Mouse (Mus musculus) embryonic fibroblast, embryonic 13.5 days (primary cell): ENCODE data around the gene Olfr403. TPM values are rescaled to one million over a fixed set of nuclear protein-coding genes. Genes with fewer than 3 reads are reported as not detected.
"Not testable (repeated sequence)": the region's sequence is repeated elsewhere in the genome, so short reads cannot be mapped to it uniquely, and the experiment has no call there.

ENCODE experiments used
- H3K27ac ChIP-seq: 2 replicates; pipeline ENCODE4 v1.5.1; 2012; ENCODE audit warnings: low read length, control low read depth, inconsistent platforms; ENCODE audit not compliant: insufficient read depth
- H3K4me1 ChIP-seq: 2 replicates; pipeline ENCODE4 v1.6.1; 2011; ENCODE audit warnings: low read length; ENCODE audit not compliant: control insufficient read depth, insufficient read depth
- H3K4me3 ChIP-seq: 2 replicates; pipeline ENCODE4 v1.5.1; 2011; ENCODE audit warnings: mild to moderate bottlenecking, control low read depth, low read length; ENCODE audit not compliant: insufficient read depth
- CTCF ChIP-seq: IDR thresholded peaks from 2 replicates; pipeline ENCODE4 v1.5.1; 2011; ENCODE audit warnings: mild to moderate bottlenecking, control low read depth, low read length, moderate library complexity, borderline replicate concordance; ENCODE audit not compliant: insufficient read depth
- POLR2A ChIP-seq: IDR thresholded peaks from 2 replicates; pipeline ENCODE4 v1.6.1; 2011; ENCODE audit warnings: low read depth, mild to moderate bottlenecking, control low read depth, low read length, moderate library complexity
- polyA plus RNA-seq: library from polyadenylated mRNA; stranded (reverse); fragments of >200 nt; gene quantifications from 2 replicates; pipeline ENCODE4 v1.2.4, GENCODE M21; 2011; ENCODE audit warnings: low read depth; ENCODE audit not compliant: missing spikeins, insufficient read length

The Olfr403 gene
- not detected in 2 replicates for polyA plus RNA-seq

GRCm38 (mm10) chr11:74185949-74186348 is at the start of gene Olfr403:
Olfr403 (plus strand) TSS chr11:74186249.
- Histone ChIP-seq H3K4me1 (no peaks in the 10 kb centered on the region), H3K4me3 (no peak within 1 kb of the TSS), H3K27ac (no peak within 1 kb of the TSS)
- TF ChIP-seq CTCF (no peak), POLR2A (no peak)

- H3K4me1 ChIP-seq = not testable (repeated sequence)
Observed at GRCm38 (mm10) chr11:74140001-74140400, 46.0 kb upstream of the Olfr403 start.

DNA sequence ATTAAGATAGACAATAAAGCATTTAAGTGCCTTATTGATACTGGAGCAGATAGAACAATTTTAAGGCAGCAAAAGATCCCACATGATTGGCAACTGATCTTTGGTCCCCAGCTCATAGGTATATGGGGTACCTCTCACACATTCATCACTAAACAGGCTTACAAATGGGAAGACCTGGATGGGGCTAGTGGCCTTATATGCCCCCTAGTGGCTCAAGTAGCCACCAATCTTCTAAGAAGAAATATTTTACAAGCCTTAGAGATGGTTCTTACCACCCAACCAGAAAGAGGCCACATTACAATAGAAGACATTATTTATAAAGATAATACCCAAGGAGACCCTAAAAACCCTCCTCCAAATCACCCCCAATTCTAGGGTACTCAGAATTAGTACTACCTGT is 40.2 kb upstream of the Olfr403 start:
- Histone ChIP-seq H3K4me1 (no peaks in the 10 kb centered on the region), H3K27ac (no peak overlapping the region), H3K4me3 (no peak overlapping the region)
- TF ChIP-seq POLR2A (no peak), CTCF (no peak)

More at GRCm38 (mm10) chr11:74140001-74140400, 46.0 kb upstream of the Olfr403 start:
- H3K27ac ChIP-seq, H3K4me3 ChIP-seq: not testable (repeated sequence)

- no peaks in the 10 kb centered on the region for H3K4me1 ChIP-seq
- TF ChIP-seq CTCF = no peak
- TF ChIP-seq POLR2A = no peak
- no peak within 1 kb of the TSS for H3K27ac ChIP-seq
- H3K4me3 ChIP-seq = no peak within 1 kb of the TSS
Observed at GRCm38 (mm10) chr11:74153229-74153628, 32.8 kb upstream of the Olfr403 start, which contains the start of gene Olfr402. Olfr402 (plus strand) TSS chr11:74153529.

DNA sequence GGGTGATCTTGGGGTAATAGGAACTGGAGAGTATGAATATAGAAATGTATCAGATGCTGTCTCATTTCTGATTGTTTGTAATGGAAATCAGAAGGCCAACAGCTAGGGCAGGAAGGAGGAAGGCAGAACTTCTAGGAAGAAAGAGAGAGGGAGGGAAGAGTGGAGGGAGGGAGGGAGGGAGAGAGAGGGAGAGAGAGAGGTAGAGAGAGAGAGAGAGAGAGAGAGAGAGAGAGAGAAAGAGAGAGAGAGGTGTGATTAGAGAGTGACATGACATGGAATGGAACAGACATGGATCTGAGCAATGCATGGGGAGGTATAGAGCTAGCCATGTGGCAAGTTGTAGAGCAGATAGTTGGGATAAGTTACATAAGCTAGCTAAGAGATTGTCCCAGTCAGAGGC is 17.3 kb upstream of the Olfr403 start:
- Histone ChIP-seq H3K27ac (no peak overlapping the region), H3K4me3 (no peak overlapping the region), H3K4me1 (no peaks in the 10 kb centered on the region)
- TF ChIP-seq POLR2A (no peak), CTCF (no peak)

GRCm38 (mm10) chr11:74183168-74183567 is 2.9 kb upstream of the Olfr403 start:
- no peak for TF ChIP-seq POLR2A
- TF ChIP-seq CTCF = no peak
- H3K27ac ChIP-seq = no peak overlapping the region
- H3K4me1 ChIP-seq = no peaks in the 10 kb centered on the region
- H3K4me3 ChIP-seq = no peak overlapping the region

DNA sequence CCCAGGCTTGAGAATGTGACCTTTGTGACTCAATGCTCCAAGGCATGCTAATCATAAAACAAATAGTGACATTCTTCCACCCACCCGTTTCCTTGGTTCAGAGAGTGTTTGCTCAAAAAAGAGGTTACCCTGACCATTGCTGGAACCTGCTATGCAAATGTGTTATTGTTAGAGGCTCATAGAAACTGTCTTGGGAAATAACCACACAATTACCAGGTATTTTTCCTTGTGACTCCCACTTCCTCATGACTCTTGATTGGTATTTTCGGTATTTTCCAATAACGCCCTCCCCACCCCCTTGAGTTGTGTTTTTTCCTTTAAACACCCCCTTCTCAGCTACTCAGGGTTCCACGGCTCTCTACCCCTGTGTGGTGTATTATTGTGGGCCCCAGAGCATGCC is 2.3 kb upstream of the Olfr403 start:
- H3K4me1 ChIP-seq = no peaks in the 10 kb centered on the region
- no peak for TF ChIP-seq CTCF
- TF ChIP-seq POLR2A = no peak
- H3K4me3 ChIP-seq = no peak overlapping the region
- no peak overlapping the region for H3K27ac ChIP-seq

GRCm38 (mm10) chr11:74211279-74211678 is 25.2 kb downstream of the Olfr403 start, which contains the start of gene Olfr43:
Olfr43 (minus strand) TSS chr11:74211379.
- no peaks in the 10 kb centered on the region for H3K4me1 ChIP-seq
- no peak within 1 kb of the TSS for H3K4me3 ChIP-seq
- no peak within 1 kb of the TSS for H3K27ac ChIP-seq
- TF ChIP-seq POLR2A = no peak
- no peak for TF ChIP-seq CTCF

GRCm38 (mm10) chr11:74241201-74241600 is 55.2 kb downstream of the Olfr403 start:
- H3K4me1 ChIP-seq = no peaks in the 10 kb centered on the region
- no peak overlapping the region for H3K4me3 ChIP-seq
- H3K27ac ChIP-seq = no peak overlapping the region
- TF ChIP-seq CTCF = no peak
- no peak for TF ChIP-seq POLR2A

Other genes with a start within 250 kb of the Olfr403 start
- gene Olfr23, start 249.6 kb upstream of the Olfr403 start, polyA plus RNA-seq = not detected in 2 replicates
- gene Olfr397, start 225.4 kb upstream of the Olfr403 start, polyA plus RNA-seq = not detected in 2 replicates
- not detected in 2 replicates for gene Olfr398, start 195.8 kb upstream of the Olfr403 start, polyA plus RNA-seq
- not detected in 2 replicates for gene Olfr139, start 129.7 kb upstream of the Olfr403 start, polyA plus RNA-seq
- gene Olfr399, start 129.6 kb upstream of the Olfr403 start, polyA plus RNA-seq = not detected in 2 replicates
- gene Zfp616, start 116.3 kb upstream of the Olfr403 start, polyA plus RNA-seq = not detected in 2 replicates
- not detected in 2 replicates for gene Olfr401, start 72.5 kb upstream of the Olfr403 start, polyA plus RNA-seq
- not detected in 2 replicates for gene Olfr402, start 32.7 kb upstream of the Olfr403 start, polyA plus RNA-seq
- gene Olfr43, start 25.1 kb downstream of the Olfr403 start, polyA plus RNA-seq = not detected in 2 replicates
- not detected in 2 replicates for gene Olfr406, start 73.6 kb downstream of the Olfr403 start, polyA plus RNA-seq
- gene Olfr59, start 97.5 kb downstream of the Olfr403 start, polyA plus RNA-seq = not detected in 2 replicates
- not detected in 2 replicates for gene Olfr410, start 151.8 kb downstream of the Olfr403 start, polyA plus RNA-seq
- not detected in 2 replicates for gene Olfr411, start 166.4 kb downstream of the Olfr403 start, polyA plus RNA-seq
- not detected in 2 replicates for gene Olfr412, start 175.8 kb downstream of the Olfr403 start, polyA plus RNA-seq